Mouse (Mus musculus) liver, embryonic 14.5 days (tissue): ENCODE results near the gene Vmn1r234. TPM values are rescaled to one million over a fixed set of nuclear protein-coding genes. Genes with fewer than 3 reads are reported as not detected.
A peak's percentile ranks its signal among the peaks of the same experiment; 100 is the strongest.
"Not testable (repeated sequence)": the region's sequence is repeated elsewhere in the genome, so short reads cannot be mapped to it uniquely, and the experiment has no call there.

Experiments
- ATAC-seq: fragments of 200-750 bp; cut with Nextera tagmentation; 2 replicates; pipeline ENCODE4 v1.8.0; 2017; ENCODE audit warnings: moderate number of reproducible peaks, mild to moderate bottlenecking, moderate library complexity; ENCODE audit not compliant: insufficient read depth
- DNase-seq, 3 experiments: peaks; one replicate each; pipeline ENCODE4 v3.0.0-alpha.2; 2012 to 2013; ENCODE audit warnings: low read depth in 3 of 3, low spot score in 3 of 3
- H3K27ac ChIP-seq: fragments of 300-500 bp; sonication (generic); 2 replicates; pipeline ENCODE4 v1.5.1; 2014; ENCODE audit warnings: moderate library complexity, mild to moderate bottlenecking, control low read depth, inconsistent platforms
- H3K27me3 ChIP-seq: fragments of 300-500 bp; sonication (generic); 2 replicates; pipeline ENCODE4 v1.6.1; 2014; ENCODE audit warnings: mild to moderate bottlenecking, low read length, moderate library complexity; ENCODE audit not compliant: control insufficient read depth, insufficient read depth
- H3K36me3 ChIP-seq: fragments of 300-500 bp; sonication (generic); replicated peaks from 2 replicates; pipeline ENCODE4 v1.6.1; 2014; ENCODE audit warnings: low read depth; ENCODE audit not compliant: control insufficient read depth, insufficient read depth
- H3K4me1 ChIP-seq, 2 experiments: fragments of 200-500 bp in 1 of 2; fragments of 300-500 bp in 1 of 2; sonication (generic) in 1 of 2; replicated peaks; 2 replicates each; pipeline ENCODE4 v1.6.1; 2012 to 2014; ENCODE audit warnings: antibody characterized with exemption in 1 of 2, inconsistent platforms in 1 of 2, low read length in 1 of 2; ENCODE audit not compliant: control insufficient read depth in 2 of 2, insufficient read depth in 2 of 2
- H3K4me2 ChIP-seq: fragments of 300-500 bp; sonication (generic); 2 replicates; pipeline ENCODE4 v1.6.1; 2014; ENCODE audit warnings: low read depth, mild to moderate bottlenecking, control low read depth, moderate library complexity
- H3K4me3 ChIP-seq, 2 experiments: fragments of 200-500 bp in 1 of 2; fragments of 300-500 bp in 1 of 2; sonication (generic) in 1 of 2; 2 replicates each; pipeline ENCODE4 v1.5.1; 2012 to 2014; ENCODE audit warnings: low read depth in 2 of 2, low read length in 2 of 2, mild to moderate bottlenecking in 2 of 2, control low read depth in 1 of 2, inconsistent platforms in 1 of 2, moderate library complexity in 1 of 2; ENCODE audit not compliant: insufficient read depth in 1 of 2
- H3K9ac ChIP-seq: fragments of 300-500 bp; sonication (generic); replicated peaks from 2 replicates; pipeline ENCODE4 v1.6.1; 2014; ENCODE audit warnings: mild to moderate bottlenecking, control low read depth, moderate library complexity
- H3K9me3 ChIP-seq: fragments of 300-500 bp; sonication (generic); 2 replicates; pipeline ENCODE4 v1.6.1; 2016; ENCODE audit warnings: low read length, mixed read lengths; ENCODE audit not compliant: control insufficient read depth
- CTCF ChIP-seq: IDR thresholded peaks from 2 replicates; pipeline ENCODE4 v1.5.1; 2016; ENCODE audit warnings: antibody characterized with exemption, low read depth, control low read depth
- EP300 ChIP-seq: IDR thresholded peaks from 2 replicates; pipeline ENCODE4 v1.6.1; 2016; ENCODE audit warnings: antibody characterized with exemption, low read depth
- WGBS: fragments of 180-500 bp; shearing (Covaris S2); extraction: QIAGEN DNeasy Blood & Tissue Kit; methylation state at CpG from one replicate; pipeline ENCODE4 v1.1.7; 2014; ENCODE audit not compliant: insufficient replicate concordance; 5-methylcytosine and 5-hydroxymethylcytosine counted together
- polyA plus RNA-seq, 2 experiments: library from polyadenylated mRNA; depleted of rRNA in 1 of 2; stranded (reverse) in 1 of 2; unstranded in 1 of 2; fragments of >200 nt; fragmentation: Nextera tagmentation in 1 of 2; extraction: Ambion mirVana in 1 of 2; gene quantifications; 2 replicates each; pipeline versions ENCODE4 v1.2.1 to v1.2.3; 2012 to 2014

Vmn1r234 gene
- not detected in 2 replicates for polyA plus RNA-seq (2012; rRNA removed)
- not detected in 2 replicates for polyA plus RNA-seq (2014; fragmentation: Nextera tagmentation; extraction: Ambion mirVana)

DNA sequence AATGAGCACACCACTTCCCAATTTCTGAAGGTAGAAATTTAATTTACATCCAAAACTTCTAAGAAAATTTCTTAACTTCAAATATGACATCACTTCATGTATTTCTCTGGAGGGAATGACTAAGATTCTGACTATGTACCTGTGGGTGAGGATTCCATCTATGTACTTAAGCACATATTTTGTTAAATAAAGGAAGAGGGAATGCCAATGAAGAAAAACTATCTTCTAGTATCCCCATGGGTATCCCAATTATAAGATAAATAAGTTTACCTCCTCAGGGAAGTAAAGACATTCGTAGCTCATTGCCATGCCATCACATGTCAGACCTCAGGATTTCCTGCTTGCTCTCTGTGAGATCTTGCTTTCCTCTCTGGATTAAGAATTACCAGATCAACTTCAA is at the start of gene Vmn1r234:
TSS of gene Vmn1r234 (plus strand) at position 301 of the 400 bp plus-strand sequence.
- WGBS = 46% methylated on average over 1 of the region's 1 CpGs
- no peak within 1 kb of the TSS for H3K4me3 ChIP-seq
- H3K36me3 ChIP-seq = no peaks in the 10 kb centered on the region
- no peak within 1 kb of the TSS for H3K27ac ChIP-seq
- no peak for ATAC-seq
- no peaks in the 10 kb centered on the region for H3K4me1 ChIP-seq
- TF ChIP-seq EP300 (no peak), CTCF (no peak)
- H3K27me3 ChIP-seq = no peaks in the 10 kb centered on the region
- no peak within 1 kb of the TSS for H3K9ac ChIP-seq
- H3K9me3 ChIP-seq = no peaks in the 10 kb centered on the region
- no peak within 1 kb of the TSS for H3K4me2 ChIP-seq
- DNase-seq = no peak

- H3K4me3 ChIP-seq, H3K4me1 ChIP-seq, ATAC-seq, H3K4me2 ChIP-seq, DNase-seq, H3K27ac ChIP-seq, H3K9me3 ChIP-seq, H3K9ac ChIP-seq, H3K27me3 ChIP-seq, H3K36me3 ChIP-seq: not testable (repeated sequence)
- WGBS = 55% methylated on average over 1 of the region's 1 CpGs
Observed at GRCm38 (mm10) chr17:21211081-21211480, 14.8 kb upstream of the Vmn1r234 start.

- H3K9me3 ChIP-seq = no peaks in the 10 kb centered on the region
- H3K36me3 ChIP-seq = no peaks in the 10 kb centered on the region
- H3K27me3 ChIP-seq = no peaks in the 10 kb centered on the region
- peak; percentile 59 for TF ChIP-seq CTCF
- TF ChIP-seq EP300 = no peak
- 23% methylated on average over 9 of the region's 9 CpGs for WGBS
- H3K27ac ChIP-seq = no peak overlapping the region
- no peak overlapping the region for H3K9ac ChIP-seq
- H3K4me2 ChIP-seq = no peak overlapping the region
- H3K4me3 ChIP-seq = no peak overlapping the region
- DNase-seq = peak in 2 of 3 experiments; percentile 2 to 11
- no peaks in the 10 kb centered on the region for H3K4me1 ChIP-seq
- ATAC-seq = no peak
Observed at GRCm38 (mm10) chr17:21231654-21232053, 5.8 kb downstream of the Vmn1r234 start.

- H3K9ac ChIP-seq = no peak within 1 kb of the TSS
- no peaks in the 10 kb centered on the region for H3K27me3 ChIP-seq
- H3K36me3 ChIP-seq = no peaks in the 10 kb centered on the region
- no peak within 1 kb of the TSS for H3K4me3 ChIP-seq
- no peaks in the 10 kb centered on the region for H3K4me1 ChIP-seq
- no peak for TF ChIP-seq CTCF
- no peak for TF ChIP-seq EP300
- H3K4me2 ChIP-seq = no peak within 1 kb of the TSS
- H3K27ac ChIP-seq = no peak within 1 kb of the TSS
- no peak for ATAC-seq
- H3K9me3 ChIP-seq = no peaks in the 10 kb centered on the region
- DNase-seq = no peak
Observed at GRCm38 (mm10) chr17:21256111-21256510, 30.2 kb downstream of the Vmn1r234 start, which contains the start of gene Vmn1r235. Vmn1r235 (plus strand) TSS chr17:21256411.

GRCm38 (mm10) chr17:21272103-21272502 is 46.2 kb downstream of the Vmn1r234 start:
- Histone ChIP-seq H3K4me2 (no peak overlapping the region), H3K9me3 (no peaks in the 10 kb centered on the region), H3K4me1 (no peaks in the 10 kb centered on the region), H3K9ac (no peak overlapping the region), H3K27me3 (no peaks in the 10 kb centered on the region), H3K36me3 (no peaks in the 10 kb centered on the region), H3K27ac (no peak overlapping the region), H3K4me3 (no peak overlapping the region)
- DNase-seq (peak; percentile 13 to 42 (median 38)), ATAC-seq (no peak)
- TF ChIP-seq CTCF (no peak; the same call in 1 of the 2 replicates), EP300 (no peak)
- WGBS = 2% methylated on average over 4 of the region's 4 CpGs
